Mouse (Mus musculus) heart, embryonic 10.5 days (tissue): Measurements from ENCODE around the gene Znhit2. TPM values are rescaled to one million over a fixed set of nuclear protein-coding genes. Genes with fewer than 3 reads are reported as not detected.
A peak's percentile ranks its signal among the peaks of the same experiment; 100 is the strongest.

Experiments used
- DNase-seq: peaks from one replicate; pipeline ENCODE4 v3.0.0-alpha.2; 2017; ENCODE audit warnings: low spot score
- H3K27ac ChIP-seq: fragments of 300-500 bp; sonication (generic); 2 replicates; pipeline ENCODE4 v1.5.1; 2016; ENCODE audit warnings: mild to moderate bottlenecking
- H3K27me3 ChIP-seq: fragments of 300-500 bp; sonication (generic); 2 replicates; pipeline ENCODE4 v1.6.1; 2016; ENCODE audit warnings: mild to moderate bottlenecking; ENCODE audit not compliant: poor library complexity, insufficient read depth, severe bottlenecking
- H3K36me3 ChIP-seq: fragments of 300-500 bp; sonication (generic); 2 replicates; pipeline ENCODE4 v1.6.1; 2016; ENCODE audit warnings: mild to moderate bottlenecking, moderate library complexity
- H3K4me1 ChIP-seq: fragments of 300-500 bp; sonication (generic); 2 replicates; pipeline ENCODE4 v1.6.1; 2016; ENCODE audit warnings: mild to moderate bottlenecking
- H3K4me3 ChIP-seq: fragments of 300-500 bp; sonication (generic); 2 replicates; pipeline ENCODE4 v1.5.1; 2016; ENCODE audit warnings: mild to moderate bottlenecking, moderate library complexity
- H3K9me3 ChIP-seq: fragments of 300-500 bp; sonication (generic); 2 replicates; pipeline ENCODE4 v1.6.1; 2016; ENCODE audit warnings: mild to moderate bottlenecking, moderate library complexity
- WGBS: fragments of 180-500 bp; shearing (Covaris S2); methylation state at CpG from one replicate; pipeline ENCODE4 v1.1.7; 2016; 5-methylcytosine and 5-hydroxymethylcytosine counted together
- polyA plus RNA-seq: library from polyadenylated mRNA; unstranded; fragments of >200 nt; fragmentation: Nextera tagmentation; extraction: Ambion mirVana; gene quantifications from 2 replicates; pipeline ENCODE4 v1.2.1, GENCODE M21; 2016

Gene Znhit2
- polyA plus RNA-seq, 1 experiment from 2014 or later: 33.4 TPM

DNA sequence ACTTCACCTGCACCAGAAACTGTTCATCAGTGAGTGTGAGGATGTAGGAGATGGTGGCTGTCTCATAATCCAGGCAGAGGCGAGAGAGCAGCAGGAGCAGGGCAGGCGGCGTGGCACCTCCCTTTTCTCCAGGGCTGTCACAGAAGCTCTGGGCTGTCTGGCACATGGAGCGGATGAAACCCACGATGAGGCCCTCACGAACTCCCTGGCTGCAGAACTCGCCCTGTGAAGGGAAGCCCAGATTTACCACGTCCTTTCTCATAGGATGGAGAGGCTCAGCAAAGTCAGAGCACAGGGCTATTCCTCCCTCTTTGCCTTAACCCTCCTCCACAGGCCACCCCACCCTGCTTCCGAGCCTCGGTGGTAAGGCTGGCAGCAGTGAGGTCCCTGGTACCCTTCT lies 8.9 kb downstream of the Znhit2 start:
- Histone ChIP-seq H3K36me3 (peaks cover 57% of the 10 kb centered on the region), H3K4me1 (peaks cover 24% of the 10 kb centered on the region), H3K27me3 (no peaks in the 10 kb centered on the region), H3K9me3 (no peaks in the 10 kb centered on the region), H3K4me3 (no peak overlapping the region; the same call in 1 of the 2 replicates), H3K27ac (no peak overlapping the region)
- 88% methylated on average over 10 of the region's 10 CpGs for WGBS
- no peak for DNase-seq

DNA sequence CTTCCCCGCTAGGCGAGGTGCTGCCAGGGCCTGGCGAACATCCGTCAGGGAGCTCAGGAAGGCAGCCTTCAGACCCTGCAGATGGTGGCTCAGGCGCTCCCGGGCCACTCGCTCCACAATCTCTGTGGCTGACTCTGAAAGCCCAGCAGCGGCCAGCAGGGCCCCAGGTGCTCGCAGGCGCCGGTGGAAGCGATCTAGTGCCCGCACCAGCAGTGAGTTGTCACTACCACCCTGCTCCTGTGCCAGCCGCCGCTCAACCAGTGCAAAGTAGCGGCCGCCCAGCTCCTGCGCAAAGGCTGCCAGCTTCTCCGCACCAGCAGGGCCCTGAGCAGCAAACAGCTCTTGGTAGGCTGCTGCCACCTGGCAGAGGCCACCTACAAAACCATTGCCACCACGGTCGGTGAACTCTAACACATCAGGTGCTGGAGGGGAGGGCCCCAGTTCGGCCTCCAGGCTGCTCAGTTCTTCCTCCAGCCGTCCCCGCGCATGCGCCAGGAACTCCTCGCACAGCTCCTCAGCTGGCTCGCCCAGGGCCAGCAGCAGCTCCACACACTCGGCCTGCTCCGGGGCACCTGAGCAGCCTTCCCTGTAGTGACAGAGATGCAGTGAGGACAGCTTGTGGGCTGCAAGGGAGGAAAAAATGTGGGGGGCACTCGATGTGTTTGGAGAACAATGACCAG lies 9.7 kb downstream of the Znhit2 start:
- Histone ChIP-seq H3K4me3 (no peak overlapping the region), H3K9me3 (no peaks in the 10 kb centered on the region), H3K36me3 (peaks cover 63% of the 10 kb centered on the region), H3K4me1 (peaks cover 24% of the 10 kb centered on the region), H3K27ac (no peak overlapping the region), H3K27me3 (no peaks in the 10 kb centered on the region)
- no peak for DNase-seq
- WGBS: 87% methylated on average over 31 of the region's 31 CpGs

DNA sequence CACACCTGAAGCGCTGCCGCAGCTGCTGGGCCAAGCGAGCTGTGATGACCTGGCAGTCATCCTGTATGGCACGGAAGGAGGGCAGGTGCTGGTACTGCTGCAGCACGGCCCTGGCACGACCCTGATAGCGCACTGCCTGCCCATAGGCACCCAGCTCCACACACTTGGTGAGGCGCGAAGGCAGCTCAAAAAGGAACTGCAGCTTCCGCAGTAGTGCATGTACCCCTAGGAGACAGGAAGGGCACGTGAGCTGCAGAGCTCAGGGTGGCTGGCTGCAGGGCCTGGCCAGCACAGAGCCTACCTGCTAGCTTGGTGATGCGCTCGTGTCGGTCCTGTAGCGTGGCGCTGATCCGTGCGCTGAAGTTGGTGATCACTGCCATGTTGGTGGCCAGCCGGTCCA lies 10.3 kb downstream of the Znhit2 start:
- Histone ChIP-seq H3K9me3 (no peaks in the 10 kb centered on the region), H3K4me3 (no peak overlapping the region), H3K27me3 (no peaks in the 10 kb centered on the region), H3K4me1 (peaks cover 27% of the 10 kb centered on the region), H3K27ac (no peak overlapping the region), H3K36me3 (peaks cover 63% of the 10 kb centered on the region)
- 91% methylated on average over 19 of the region's 19 CpGs for WGBS
- no peak for DNase-seq

DNA sequence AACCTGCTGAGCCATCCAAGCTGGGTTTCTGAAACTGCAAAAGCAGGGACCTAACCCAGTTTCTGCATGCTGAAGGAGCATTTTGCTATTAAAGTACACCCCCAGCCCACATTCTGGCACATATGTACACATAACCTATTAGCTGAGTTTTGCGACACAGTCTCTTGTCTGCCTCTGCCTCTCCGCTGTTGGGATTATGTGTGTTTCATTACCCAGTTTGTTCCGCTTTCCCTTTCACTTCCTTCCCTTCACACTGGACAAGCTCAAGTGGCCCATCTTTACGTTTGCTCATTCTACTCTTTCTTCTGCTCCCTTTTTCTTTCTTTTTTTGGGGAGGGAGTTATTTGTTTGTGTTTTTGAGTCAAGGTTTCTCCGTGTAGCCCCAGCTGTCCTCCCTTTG lies 12.9 kb downstream of the Znhit2 start:
- peaks cover 8% of the 10 kb centered on the region for H3K4me1 ChIP-seq
- H3K27me3 ChIP-seq: no peaks in the 10 kb centered on the region
- no peak for DNase-seq
- H3K9me3 ChIP-seq: no peaks in the 10 kb centered on the region
- WGBS: 92% methylated on average over 5 of the region's 5 CpGs
- no peak overlapping the region for H3K27ac ChIP-seq
- peaks cover 56% of the 10 kb centered on the region for H3K36me3 ChIP-seq
- H3K4me3 ChIP-seq: no peak overlapping the region

DNA sequence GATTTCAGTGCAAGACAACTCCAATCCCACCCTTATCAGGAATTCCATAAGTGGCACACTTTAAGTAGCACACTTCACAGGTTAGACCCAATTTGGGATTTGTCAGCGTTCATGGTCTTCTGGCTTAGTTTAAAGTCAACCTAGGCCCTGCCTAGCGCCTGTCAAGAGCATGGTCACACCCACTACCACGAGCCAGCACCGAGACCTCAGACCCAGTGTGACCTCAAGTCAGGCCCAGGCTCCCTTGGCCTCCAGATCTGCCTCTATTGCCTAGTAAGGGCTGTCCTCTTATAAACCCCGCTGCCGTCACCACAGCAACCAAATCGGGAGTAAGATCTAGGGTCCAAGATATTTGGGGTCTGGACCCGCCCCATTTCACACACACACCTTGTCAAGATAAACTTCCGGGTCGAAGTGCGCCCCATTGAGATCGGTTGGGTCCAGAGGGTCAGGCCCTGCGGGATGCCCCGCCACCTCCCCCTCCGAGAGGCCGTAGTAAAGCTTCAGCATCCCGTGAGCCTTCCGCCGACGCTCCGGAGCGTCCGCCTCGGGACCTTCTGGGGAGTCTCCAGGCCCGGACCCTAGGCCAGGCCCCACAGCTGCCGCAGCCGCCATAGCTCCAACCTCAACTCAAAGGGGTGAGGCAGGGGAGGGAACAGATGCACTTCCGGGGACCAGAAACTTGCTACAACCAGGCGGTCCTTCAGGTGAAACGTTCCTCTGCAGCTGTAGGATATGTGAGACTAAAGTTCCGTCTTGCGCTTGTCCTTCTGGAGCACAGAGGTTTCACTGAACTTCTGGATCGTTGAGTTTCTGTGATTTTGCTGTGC lies 15.8 kb downstream of the Znhit2 start, which contains the start of gene Vps51:
Gene Vps51, minus strand, starts transcription at position 668 of the 830 bp plus-strand sequence.
- DNase-seq: peak; percentile 93
- Histone ChIP-seq H3K9me3 (no peaks in the 10 kb centered on the region), H3K4me3 (peak within 1 kb of the TSS; percentile 72), H3K27ac (peak within 1 kb of the TSS; percentile 89), H3K4me1 (peaks cover 8% of the 10 kb centered on the region), H3K27me3 (no peaks in the 10 kb centered on the region), H3K36me3 (peaks cover 49% of the 10 kb centered on the region)
- WGBS: 2% methylated on average over 33 of the region's 33 CpGs

DNA sequence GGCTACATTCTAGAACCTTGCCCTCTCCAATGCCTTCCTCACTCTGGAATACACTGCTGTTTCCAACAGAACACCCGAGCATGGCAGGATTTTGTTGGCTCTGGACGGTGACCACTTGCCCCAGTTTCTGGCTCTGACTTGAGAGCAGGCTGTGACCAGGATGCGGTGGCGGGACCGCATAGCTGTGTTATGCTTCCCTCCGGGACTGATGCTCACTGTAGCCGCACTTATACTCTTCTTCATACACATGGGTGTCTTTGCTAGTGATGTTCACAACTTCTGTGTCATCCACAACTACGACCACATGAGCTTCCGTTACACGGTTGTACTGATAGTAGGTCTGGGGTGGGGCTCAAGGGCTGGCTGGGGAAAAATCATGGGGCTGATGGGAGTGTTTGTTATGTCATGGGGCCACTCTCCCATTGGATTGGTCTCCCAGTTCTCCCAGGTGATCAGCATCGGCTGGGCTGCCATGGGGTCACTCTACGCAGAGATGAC lies 19.0 kb downstream of the Znhit2 start, which contains the start of gene Tmem262:
Gene Tmem262, plus strand, starts transcription at position 51 of the 498 bp plus-strand sequence.
- no peak within 1 kb of the TSS for H3K4me3 ChIP-seq
- no peaks in the 10 kb centered on the region for H3K9me3 ChIP-seq
- H3K27ac ChIP-seq: no peak within 1 kb of the TSS
- H3K36me3 ChIP-seq: peaks cover 38% of the 10 kb centered on the region
- no peaks in the 10 kb centered on the region for H3K27me3 ChIP-seq
- H3K4me1 ChIP-seq: peaks cover 18% of the 10 kb centered on the region
- 91% methylated on average over 12 of the region's 12 CpGs for WGBS
- no peak for DNase-seq

DNA sequence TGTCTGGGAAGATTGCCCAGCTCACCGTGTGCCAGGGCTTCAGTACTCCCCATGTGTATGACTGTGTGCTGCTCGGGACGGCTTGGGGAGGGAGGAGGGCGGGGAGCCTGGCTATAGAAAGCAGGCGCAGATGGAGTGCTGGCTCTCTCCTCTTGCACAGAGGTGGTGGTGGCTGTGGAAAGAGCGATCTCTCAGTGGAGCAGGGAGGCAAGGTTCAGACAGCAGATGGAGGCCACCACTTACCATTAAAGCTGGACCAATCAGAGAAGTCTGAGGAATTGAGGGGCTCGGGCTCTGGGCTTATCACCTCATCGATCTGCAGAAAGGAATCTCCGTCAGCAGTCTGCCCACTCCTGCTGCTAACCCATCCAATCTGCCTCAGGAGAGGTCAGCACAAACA lies 21.2 kb downstream of the Znhit2 start, which contains the start of gene Gm28374:
Gene Gm28374, minus strand, starts transcription at position 101 of the 400 bp plus-strand sequence.
- 80% methylated on average over 9 of the region's 9 CpGs for WGBS
- Histone ChIP-seq H3K27ac (no peak within 1 kb of the TSS), H3K27me3 (no peaks in the 10 kb centered on the region), H3K9me3 (no peaks in the 10 kb centered on the region), H3K36me3 (peaks cover 44% of the 10 kb centered on the region), H3K4me3 (no peak within 1 kb of the TSS), H3K4me1 (peaks cover 16% of the 10 kb centered on the region)
- no peak for DNase-seq

DNA sequence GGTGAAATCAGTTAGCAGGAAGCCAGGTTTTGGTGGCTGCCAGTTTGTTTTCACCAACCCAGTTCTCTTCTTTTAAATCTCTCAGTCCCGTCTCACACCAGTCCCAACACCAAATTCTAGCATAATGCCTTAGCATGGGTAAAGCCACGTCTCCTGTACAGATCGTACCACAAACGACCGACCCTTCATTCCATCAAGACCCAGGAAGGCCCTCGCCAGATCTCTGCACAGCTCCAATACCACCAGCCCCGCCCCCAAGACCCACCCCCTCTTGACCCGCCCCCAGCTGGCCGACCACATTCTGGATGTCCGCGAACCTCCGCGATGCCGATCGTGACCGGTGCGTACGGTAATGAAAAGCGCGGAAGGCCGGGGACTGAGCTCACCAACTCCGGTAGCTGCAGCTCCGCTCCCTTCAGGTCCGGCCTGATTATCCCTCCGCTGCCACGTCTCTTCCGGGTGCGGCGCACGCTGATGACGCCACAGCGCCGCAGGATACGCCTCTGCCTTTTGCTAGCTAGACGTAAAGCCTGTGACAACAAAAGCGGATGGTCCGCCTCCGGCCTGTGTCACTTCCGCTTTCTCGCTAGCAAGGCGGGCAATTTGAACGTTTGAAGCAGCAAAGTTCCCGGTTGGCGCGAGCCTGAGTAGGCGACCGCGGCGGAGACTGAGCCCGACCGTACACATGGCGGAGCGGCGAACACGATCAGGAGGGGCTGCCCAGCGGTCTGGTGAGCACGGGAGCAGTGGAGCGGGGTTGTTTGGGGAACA lies 23.7 kb downstream of the Znhit2 start, which contains the start of the genes Zfpl1 and Cdca5:
Gene Zfpl1, minus strand, starts transcription at position 479 of the 771 bp plus-strand sequence.
Gene Cdca5, plus strand, starts transcription at position 506 of the 771 bp plus-strand sequence.
- H3K4me3 ChIP-seq: peak within 1 kb of the TSS; percentile 81
- peak; percentile 98 for DNase-seq
- H3K36me3 ChIP-seq: peaks cover 64% of the 10 kb centered on the region
- peaks cover 16% of the 10 kb centered on the region for H3K4me1 ChIP-seq
- under 1% methylated on average over 58 of the region's 58 CpGs for WGBS
- peak within 1 kb of the TSS; percentile 87 for H3K27ac ChIP-seq
- H3K9me3 ChIP-seq: no peaks in the 10 kb centered on the region
- no peaks in the 10 kb centered on the region for H3K27me3 ChIP-seq

DNA sequence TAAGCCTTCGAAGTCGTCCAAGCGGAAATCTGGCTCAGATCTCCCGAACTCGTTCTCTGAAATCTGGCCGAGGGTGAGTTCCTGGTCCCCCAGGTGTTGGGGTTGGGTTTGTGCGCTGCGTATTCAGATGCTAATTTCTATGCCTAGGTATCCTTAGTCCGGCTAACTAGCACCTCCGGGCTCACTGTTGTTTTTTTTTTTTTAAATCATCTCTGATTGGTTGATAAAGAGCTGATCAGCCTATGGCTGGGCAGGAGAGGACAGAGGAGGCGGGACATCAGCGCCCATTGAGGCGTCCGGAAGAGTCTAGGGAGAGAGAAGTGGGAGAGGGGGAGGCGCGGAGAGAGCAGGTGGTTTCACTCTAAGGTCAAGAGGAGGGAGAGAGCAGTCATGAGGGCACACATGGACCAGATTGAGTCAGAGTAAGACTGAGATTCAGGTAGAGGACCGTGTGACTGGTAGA lies 24.5 kb downstream of the Znhit2 start:
- Histone ChIP-seq H3K4me1 (peaks cover 16% of the 10 kb centered on the region), H3K9me3 (no peaks in the 10 kb centered on the region), H3K27me3 (no peaks in the 10 kb centered on the region), H3K36me3 (peaks cover 64% of the 10 kb centered on the region), H3K27ac (peak overlapping the region; percentile 87), H3K4me3 (peak overlapping the region; percentile 81)
- DNase-seq: peak; percentile 92
- under 1% methylated on average over 17 of the region's 17 CpGs for WGBS

DNA sequence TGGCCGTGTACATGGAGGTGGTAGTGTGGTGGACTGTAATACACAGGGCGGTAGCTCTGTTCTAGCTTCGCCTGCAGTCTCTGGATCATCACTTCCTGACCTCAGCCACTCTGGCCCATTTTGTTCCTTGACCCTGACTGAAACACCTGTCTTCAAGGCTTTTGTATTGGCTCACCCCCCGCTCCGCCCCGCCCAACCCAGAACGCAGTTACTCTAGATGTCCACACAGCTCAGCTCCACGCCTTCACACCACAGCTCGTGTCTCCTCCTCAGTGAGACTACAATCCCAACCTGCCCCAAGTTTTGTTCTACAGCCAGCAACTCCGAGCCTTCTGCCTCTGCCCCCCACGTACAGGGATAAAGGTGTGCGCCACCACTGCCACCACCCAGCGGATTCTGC lies 27.8 kb downstream of the Znhit2 start:
- H3K4me1 ChIP-seq: peaks cover 10% of the 10 kb centered on the region
- H3K36me3 ChIP-seq: peaks cover 64% of the 10 kb centered on the region
- WGBS: 96% methylated on average over 13 of the region's 13 CpGs
- H3K27me3 ChIP-seq: no peaks in the 10 kb centered on the region
- no peak overlapping the region for H3K27ac ChIP-seq
- H3K4me3 ChIP-seq: no peak overlapping the region
- no peaks in the 10 kb centered on the region for H3K9me3 ChIP-seq
- no peak for DNase-seq

DNA sequence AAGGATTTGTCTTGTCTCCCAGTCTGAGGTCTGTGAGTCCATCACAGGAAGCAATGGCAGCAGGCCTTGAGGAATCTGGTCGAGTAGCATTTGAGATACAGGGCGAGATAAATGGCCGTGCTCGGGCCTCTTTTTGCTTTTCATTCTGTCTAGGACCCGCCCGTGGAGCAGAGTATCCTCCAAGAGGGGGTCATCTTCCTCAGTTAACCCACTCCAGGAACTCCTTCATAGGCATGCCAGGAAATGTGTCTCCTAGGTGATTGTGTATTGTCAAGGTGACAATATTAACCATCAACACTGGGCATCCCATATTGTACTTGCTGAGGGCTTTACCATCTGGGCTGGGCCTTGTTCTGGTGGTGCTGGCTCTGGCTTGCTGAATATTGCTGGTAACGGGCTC lies 33.1 kb downstream of the Znhit2 start, which contains the start of gene AC131692.1:
Gene AC131692.1, plus strand, starts transcription at position 301 of the 400 bp plus-strand sequence.
- no peak within 1 kb of the TSS for H3K27ac ChIP-seq
- DNase-seq: no peak
- no peaks in the 10 kb centered on the region for H3K9me3 ChIP-seq
- H3K27me3 ChIP-seq: no peaks in the 10 kb centered on the region
- WGBS: 81% methylated on average over 7 of the region's 7 CpGs
- H3K4me1 ChIP-seq: no peaks in the 10 kb centered on the region
- peaks cover 66% of the 10 kb centered on the region for H3K36me3 ChIP-seq
- H3K4me3 ChIP-seq: no peak within 1 kb of the TSS

DNA sequence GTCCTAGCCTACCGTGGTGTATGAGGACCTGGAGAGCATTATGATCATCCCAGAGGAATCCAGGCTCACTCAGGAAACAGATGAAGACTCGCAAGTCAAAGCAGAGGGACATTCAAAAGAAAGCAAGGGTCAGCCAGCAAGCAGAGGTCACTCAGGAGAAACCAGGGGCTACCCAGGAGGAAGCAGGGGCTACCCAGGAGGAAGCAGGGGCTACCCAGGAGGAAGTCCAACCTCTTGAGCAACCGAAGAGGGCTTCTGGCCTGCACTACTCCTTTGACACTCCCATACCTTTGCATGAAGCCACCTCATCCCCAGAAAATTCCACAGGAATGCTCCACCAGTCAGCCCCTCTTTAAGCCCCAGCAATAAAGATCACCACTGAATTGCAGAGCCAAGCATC lies 36.9 kb downstream of the Znhit2 start:
- no peaks in the 10 kb centered on the region for H3K4me1 ChIP-seq
- no peak for DNase-seq
- H3K4me3 ChIP-seq: no peak overlapping the region
- H3K36me3 ChIP-seq: peaks cover 41% of the 10 kb centered on the region
- no peak overlapping the region for H3K27ac ChIP-seq
- H3K9me3 ChIP-seq: no peaks in the 10 kb centered on the region
- 89% methylated on average over 3 of the region's 3 CpGs for WGBS
- H3K27me3 ChIP-seq: no peaks in the 10 kb centered on the region
